Mouse (Mus musculus) fibroblast of lung, adult 2 months (primary cell): ENCODE results near the gene Atp23.
"Not testable (repeated sequence)": the region's sequence is repeated elsewhere in the genome, so short reads cannot be mapped to it uniquely, and the experiment has no call there.

ENCODE experiments used
- DNase-seq: peaks from one replicate; pipeline ENCODE4 v3.0.0-alpha.2; 2011; ENCODE audit warnings: low read depth

Atp23 gene

GRCm38 (mm10) chr10:126826216-126826615, 74.9 kb downstream of the Atp23 start:
- not testable (repeated sequence) for DNase-seq

GRCm38 (mm10) chr10:126822418-126822817, 78.7 kb downstream of the Atp23 start:
- no peak for DNase-seq
